Mouse (Mus musculus): Measurements from ENCODE around the gene Emc1. TPM values are rescaled to one million over a fixed set of nuclear protein-coding genes. Genes with fewer than 3 reads are reported as not detected.
A peak's percentile ranks its signal among the peaks of the same experiment; 100 is the strongest.

The Emc1 gene
- polyA plus RNA-seq, 1 experiment = 14.1 TPM

DNA sequence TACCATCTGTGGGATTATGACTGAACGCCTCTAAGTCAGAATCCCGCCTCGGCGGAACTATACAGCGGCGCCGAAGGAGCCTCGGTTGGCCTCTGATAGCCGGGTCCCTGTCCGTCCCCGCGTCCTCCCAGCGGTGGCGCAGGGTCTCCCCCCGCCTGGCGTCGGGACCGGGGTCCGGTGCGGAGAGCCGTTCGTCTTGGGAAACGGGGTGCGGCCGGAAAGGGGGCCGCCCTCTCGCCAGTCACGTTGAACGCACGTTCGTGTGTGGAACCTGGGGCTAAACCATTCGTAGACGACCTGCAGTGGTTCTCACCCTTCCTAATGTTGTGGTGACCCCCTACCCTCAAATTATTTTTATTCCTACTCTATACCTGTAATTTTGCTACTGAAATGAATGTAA, 14.2 kb upstream of the Emc1 start:
- H3K27ac ChIP-seq (replicated peaks; ENCODE audit: low read depth, low read length) = no peak overlapping the region
- H3K4me3 ChIP-seq (ENCODE audit: insufficient read depth, low read depth, low read length) = no peak overlapping the region
- no peaks in the 10 kb centered on the region; the same call in 1 of the 2 replicates for H3K4me1 ChIP-seq (ENCODE audit: control insufficient read depth, insufficient read depth, insufficient read length, low read length)

DNA sequence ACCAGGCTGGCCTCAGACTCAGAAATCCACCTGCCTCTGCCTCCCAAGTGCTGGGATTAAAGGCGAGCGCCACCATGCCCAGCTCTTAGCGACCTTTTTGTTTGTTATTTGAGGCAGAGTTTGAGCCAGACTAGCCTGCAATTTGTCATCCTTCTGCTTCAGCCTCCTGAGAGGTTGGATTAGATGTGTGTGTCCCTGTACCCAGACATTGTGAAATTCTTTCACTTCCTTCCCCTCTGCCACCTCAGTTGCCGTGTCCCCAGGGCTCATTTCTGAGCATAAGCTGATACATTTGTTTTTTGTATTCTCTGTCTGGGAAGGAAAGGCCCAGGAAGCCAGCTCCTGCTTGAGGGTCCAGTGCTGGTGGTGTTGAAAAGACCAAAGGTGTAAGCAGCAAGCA, 11.6 kb upstream of the Emc1 start:
- no peak overlapping the region for H3K4me3 ChIP-seq (ENCODE audit: insufficient read depth, low read depth, low read length)
- no peak overlapping the region for H3K27ac ChIP-seq (replicated peaks; ENCODE audit: low read depth, low read length)
- no peaks in the 10 kb centered on the region; the same call in 1 of the 2 replicates for H3K4me1 ChIP-seq (ENCODE audit: control insufficient read depth, insufficient read depth, insufficient read length, low read length)

DNA sequence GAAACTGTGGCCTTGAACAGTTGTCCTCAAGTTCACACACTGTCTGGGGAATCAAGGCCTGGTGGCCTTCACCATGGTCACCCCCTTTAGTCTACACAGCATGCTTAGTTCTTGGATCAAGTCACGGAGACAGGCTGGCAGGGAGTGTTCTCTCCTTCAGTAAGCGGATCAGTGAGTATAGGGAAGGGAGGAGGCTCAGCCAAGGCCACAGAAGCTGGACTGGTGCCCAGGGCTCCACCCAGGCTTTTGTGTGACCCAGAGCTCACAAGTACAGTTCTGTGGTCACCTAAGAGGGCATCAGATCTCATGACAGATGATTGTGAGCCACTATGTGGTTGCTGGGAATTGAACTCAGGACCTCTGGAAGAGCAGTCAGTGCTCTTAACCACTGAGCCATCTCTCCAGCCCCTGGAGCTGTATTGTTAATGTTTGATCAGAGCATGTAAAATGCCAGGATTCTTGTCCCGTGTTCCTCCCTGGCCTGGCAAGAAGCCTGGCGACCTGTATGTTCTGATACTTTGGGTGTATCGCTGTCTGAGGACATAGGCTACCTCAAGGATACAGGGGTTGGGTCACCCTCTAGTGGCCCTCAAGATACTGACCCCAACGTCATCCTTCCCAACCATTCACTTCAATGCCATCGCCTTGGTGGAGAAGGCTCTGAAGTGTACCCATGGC, 10.7 kb upstream of the Emc1 start:
- Histone ChIP-seq H3K4me1 (ENCODE audit: control insufficient read depth, insufficient read depth, insufficient read length, low read length) (no peaks in the 10 kb centered on the region; the same call in 1 of the 2 replicates), H3K27ac (replicated peaks; ENCODE audit: low read depth, low read length) (no peak overlapping the region)

DNA sequence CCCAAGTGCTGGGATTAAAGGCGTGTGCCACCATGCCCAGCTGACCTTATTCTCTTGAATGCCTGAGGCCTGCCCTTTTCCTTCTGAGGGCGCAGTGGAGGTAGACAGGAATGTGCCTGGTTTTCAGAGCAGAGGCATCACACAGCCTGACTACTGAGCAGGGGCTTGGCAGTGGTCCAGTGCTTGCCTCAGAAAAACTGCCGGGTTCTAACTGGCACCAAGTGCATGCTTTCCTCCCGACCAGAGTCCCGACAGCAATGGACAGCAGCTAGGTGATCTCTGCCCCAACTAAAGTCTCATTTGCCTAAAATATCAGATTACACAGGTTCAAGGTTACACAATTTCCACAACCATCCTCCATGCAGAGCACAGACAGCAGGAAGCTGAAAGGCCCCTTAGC, 8.7 kb upstream of the Emc1 start:
- Histone ChIP-seq H3K27ac (replicated peaks; ENCODE audit: low read depth, low read length) (no peak overlapping the region), H3K4me1 (ENCODE audit: control insufficient read depth, insufficient read depth, insufficient read length, low read length) (no peaks in the 10 kb centered on the region), H3K4me3 (ENCODE audit: insufficient read depth, low read depth, low read length) (no peak overlapping the region)

More for the DNA sequence above, 10.7 kb upstream of the Emc1 start:
- H3K4me3 ChIP-seq (ENCODE audit: insufficient read depth, low read depth, low read length) = no peak overlapping the region

DNA sequence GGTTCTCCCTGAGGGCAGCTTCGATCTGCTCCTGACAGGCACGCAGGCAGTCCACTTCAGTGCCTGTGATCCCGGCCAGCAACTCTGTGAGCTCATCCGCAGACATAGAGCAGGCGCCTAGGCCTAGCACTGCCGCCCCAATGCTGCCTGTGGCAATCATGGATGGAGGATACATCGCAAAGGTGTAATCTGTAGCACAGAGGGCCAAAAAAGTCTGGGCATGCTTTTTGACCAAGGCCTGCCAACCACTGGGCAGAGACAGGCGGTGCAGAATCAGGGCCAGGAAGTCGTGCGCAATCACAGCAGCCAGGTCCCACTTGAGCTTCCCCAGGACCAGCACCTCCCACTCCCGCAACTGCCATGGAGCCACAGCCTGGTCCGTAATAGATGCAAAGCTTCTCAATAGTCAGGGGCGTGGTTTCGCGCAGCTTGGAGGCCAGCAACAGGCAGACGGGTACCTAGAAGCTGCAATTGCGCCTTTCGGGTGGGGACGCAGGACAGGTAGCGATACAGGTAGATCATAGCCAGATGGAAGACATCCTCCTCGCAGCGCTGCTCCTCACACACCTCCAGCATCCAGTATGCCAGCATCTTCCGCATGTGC, 6.9 kb upstream of the Emc1 start:
- H3K27ac ChIP-seq (replicated peaks; ENCODE audit: low read depth, low read length) = no peak overlapping the region
- no peak overlapping the region for H3K4me3 ChIP-seq (ENCODE audit: insufficient read depth, low read depth, low read length)
- no peaks in the 10 kb centered on the region for H3K4me1 ChIP-seq (ENCODE audit: control insufficient read depth, insufficient read depth, insufficient read length, low read length)

DNA sequence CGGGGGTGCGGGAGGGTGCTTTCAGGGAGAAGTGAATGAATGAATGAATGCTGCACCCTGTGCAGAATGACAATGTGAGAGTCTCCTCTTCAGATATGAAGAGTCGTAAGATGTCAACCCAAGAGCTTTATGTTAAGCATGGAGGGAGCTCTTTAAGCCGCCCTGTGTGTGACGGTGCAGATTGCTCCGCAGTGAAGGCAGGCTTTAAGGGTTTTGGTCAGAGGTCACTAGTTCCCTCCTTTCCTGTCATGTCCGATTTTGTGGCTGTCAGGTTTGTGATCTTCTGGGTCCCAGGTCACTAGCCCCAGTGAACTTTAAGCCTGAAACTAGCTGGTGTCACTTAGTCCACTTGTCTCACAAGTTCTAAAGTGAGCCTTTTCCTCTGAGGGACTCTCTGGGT, 445 bp downstream of the Emc1 start:
- Histone ChIP-seq H3K27ac (replicated peaks; ENCODE audit: low read depth, low read length) (peak overlapping the region; percentile 69; the same call in 1 of the 2 replicates), H3K4me3 (ENCODE audit: insufficient read depth, low read depth, low read length) (peak overlapping the region; percentile 91), H3K4me1 (ENCODE audit: control insufficient read depth, insufficient read depth, insufficient read length, low read length) (peaks cover 8% of the 10 kb centered on the region)

DNA sequence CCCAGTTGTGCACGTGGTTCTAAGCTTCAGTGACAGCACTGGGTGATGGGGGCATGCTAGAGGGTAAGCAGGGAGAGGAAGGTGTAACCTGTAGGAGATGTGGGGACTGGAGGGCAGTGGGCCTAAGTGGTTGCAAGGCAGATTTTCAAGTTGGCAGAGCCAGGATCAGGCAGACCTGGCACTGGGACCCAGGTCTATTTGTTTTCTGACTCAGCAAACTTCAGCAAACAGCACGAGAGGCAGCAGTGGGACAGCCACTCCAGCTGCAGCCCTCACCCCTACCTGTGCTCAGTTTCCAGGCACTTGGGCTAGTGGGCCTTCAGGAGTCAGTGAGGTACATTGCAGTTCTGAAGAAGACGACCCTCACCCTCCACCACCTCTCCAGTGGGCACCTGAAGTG, 4.8 kb downstream of the Emc1 start:
- no peak overlapping the region for H3K4me3 ChIP-seq (ENCODE audit: insufficient read depth, low read depth, low read length)
- no peak overlapping the region for H3K27ac ChIP-seq (replicated peaks; ENCODE audit: low read depth, low read length)
- H3K4me1 ChIP-seq (ENCODE audit: control insufficient read depth, insufficient read depth, insufficient read length, low read length) = peaks cover 2% of the 10 kb centered on the region

DNA sequence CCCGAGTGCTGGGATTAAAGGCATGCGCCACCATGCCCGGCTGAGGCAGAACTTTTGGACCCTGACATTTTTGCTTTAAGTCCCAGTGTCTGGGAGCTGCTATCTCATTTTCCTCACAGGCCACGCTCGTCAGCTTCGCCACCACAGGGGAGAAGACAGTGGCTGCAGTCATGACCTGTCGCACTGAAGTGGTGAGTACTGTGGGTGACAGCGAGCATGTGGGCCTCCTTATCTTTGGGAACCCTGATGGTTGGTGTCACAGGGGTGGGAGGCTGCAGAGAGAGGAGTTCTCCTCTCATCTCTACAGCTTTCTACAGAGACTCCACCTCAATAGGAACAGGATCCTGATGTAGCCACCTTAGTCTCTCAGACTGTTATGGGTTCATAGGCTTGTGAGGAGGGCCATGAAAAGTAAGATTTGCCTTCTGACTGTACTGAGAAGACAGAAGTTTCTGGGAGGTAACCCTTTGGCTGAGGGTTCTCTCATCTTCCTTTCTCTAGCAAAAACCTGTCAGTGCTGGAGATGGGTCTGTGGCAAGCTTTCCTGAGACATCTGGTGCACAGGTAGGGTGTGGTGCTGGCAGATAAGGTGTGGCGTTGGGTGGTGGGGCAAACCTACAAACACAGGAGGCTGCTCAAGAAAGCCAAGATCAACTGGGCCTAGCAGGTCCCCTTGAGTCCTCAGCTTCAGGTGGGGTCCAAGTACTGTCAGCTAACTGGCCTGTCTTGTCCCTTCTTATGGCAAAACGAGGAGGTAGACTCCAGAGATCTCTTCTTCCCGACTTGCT, 8.6 kb downstream of the Emc1 start:
- H3K27ac ChIP-seq (replicated peaks; ENCODE audit: low read depth, low read length) = no peak overlapping the region
- no peaks in the 10 kb centered on the region for H3K4me1 ChIP-seq (ENCODE audit: control insufficient read depth, insufficient read depth, insufficient read length, low read length)
- H3K4me3 ChIP-seq (ENCODE audit: insufficient read depth, low read depth, low read length) = no peak overlapping the region

DNA sequence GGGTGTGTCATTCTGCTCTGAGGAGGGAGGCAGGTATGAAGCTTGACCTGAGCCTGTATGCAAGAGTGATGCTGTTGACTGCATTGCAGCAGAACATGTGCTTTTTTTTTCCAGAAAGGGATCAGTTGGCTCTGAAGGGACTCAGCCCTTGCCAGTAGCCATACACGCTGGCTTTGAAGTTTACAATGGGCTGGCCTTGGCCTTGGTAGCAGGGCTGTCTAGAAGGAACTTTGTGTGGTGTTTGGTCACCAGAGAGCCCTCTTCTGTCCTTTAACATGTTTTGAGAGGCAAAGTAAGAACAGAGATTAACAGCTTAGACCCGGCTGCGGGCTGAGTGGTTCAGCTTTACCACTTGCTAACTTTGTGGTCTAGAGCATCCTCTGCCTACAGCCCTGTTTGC, 14.9 kb downstream of the Emc1 start:
- Histone ChIP-seq H3K4me1 (ENCODE audit: control insufficient read depth, insufficient read depth, insufficient read length, low read length) (no peaks in the 10 kb centered on the region), H3K4me3 (ENCODE audit: insufficient read depth, low read depth, low read length) (no peak overlapping the region), H3K27ac (replicated peaks; ENCODE audit: low read depth, low read length) (no peak overlapping the region)

DNA sequence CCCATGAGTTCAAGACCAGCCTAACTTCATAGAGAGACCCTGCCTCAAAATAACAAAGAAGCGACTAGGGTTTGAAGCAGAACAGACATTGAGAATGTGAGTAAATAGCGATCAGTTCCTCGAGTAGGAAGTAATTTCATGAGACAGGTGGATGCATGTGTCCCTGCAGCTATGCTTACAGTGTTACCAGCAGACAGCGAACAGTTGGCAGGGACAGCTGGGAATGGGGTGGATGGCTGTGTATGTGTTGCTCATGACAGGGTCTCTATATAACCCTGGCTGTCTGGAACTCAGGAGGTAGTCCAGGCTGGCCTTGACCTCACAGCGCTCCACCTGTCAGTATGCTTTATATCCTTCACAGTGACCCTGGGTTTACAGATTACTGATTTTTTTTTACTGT, 15.7 kb downstream of the Emc1 start:
- Histone ChIP-seq H3K27ac (replicated peaks; ENCODE audit: low read depth, low read length) (no peak overlapping the region), H3K4me1 (ENCODE audit: control insufficient read depth, insufficient read depth, insufficient read length, low read length) (no peaks in the 10 kb centered on the region; the same call in 1 of the 2 replicates), H3K4me3 (ENCODE audit: insufficient read depth, low read depth, low read length) (no peak overlapping the region)

DNA sequence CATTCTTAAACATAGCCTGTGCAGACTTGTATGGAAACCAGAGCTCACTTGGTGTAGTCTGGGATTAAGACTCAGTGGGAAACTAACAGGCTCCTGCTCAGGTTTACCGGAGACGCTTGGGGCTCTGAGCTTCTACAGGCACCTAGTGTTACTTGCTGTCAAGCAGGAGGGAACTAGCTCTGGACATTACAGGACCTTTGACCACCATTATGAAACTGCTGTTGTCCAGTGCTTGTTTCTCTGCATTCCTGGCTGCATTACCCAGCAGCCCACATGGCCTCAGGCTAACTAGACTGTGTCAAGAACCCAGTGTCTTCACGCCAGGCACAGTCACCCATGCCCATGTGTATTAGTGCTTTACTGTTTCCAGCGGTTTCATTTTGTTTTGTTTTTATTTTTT, 20.7 kb downstream of the Emc1 start:
- H3K4me1 ChIP-seq (ENCODE audit: control insufficient read depth, insufficient read depth, insufficient read length, low read length) = no peaks in the 10 kb centered on the region; the same call in 1 of the 2 replicates
- H3K27ac ChIP-seq (replicated peaks; ENCODE audit: low read depth, low read length) = peak overlapping the region; percentile 53; the same call in 1 of the 2 replicates

DNA sequence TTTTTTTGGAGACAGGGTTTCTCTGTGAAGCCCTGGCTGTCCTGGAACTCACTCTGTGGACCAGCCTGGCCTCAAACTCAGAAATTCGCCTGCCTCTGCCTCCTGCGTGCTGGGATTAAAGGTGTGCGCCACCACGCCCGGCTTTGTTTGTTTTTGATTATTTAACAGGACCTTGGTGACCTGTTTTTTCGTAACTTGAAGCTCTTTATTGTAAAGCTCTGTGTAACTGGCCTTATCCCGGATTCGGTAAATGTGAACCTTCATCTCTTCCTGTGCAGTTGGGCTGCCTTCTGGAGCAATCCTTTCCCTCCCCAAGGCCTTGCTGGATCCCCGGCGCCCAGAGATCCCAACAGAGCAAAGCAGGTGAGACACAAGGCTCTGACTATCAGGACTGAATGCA, 21.1 kb downstream of the Emc1 start:
- Histone ChIP-seq H3K4me3 (ENCODE audit: insufficient read depth, low read depth, low read length) (no peak overlapping the region), H3K27ac (replicated peaks; ENCODE audit: low read depth, low read length) (0 out of 2 replicates have a peak overlapping the region, but pooled peaks have one; percentile 53), H3K4me1 (ENCODE audit: control insufficient read depth, insufficient read depth, insufficient read length, low read length) (no peaks in the 10 kb centered on the region; the same call in 1 of the 2 replicates)

More for the DNA sequence above, 20.7 kb downstream of the Emc1 start:
- H3K4me3 ChIP-seq (ENCODE audit: insufficient read depth, low read depth, low read length) = no peak overlapping the region

DNA sequence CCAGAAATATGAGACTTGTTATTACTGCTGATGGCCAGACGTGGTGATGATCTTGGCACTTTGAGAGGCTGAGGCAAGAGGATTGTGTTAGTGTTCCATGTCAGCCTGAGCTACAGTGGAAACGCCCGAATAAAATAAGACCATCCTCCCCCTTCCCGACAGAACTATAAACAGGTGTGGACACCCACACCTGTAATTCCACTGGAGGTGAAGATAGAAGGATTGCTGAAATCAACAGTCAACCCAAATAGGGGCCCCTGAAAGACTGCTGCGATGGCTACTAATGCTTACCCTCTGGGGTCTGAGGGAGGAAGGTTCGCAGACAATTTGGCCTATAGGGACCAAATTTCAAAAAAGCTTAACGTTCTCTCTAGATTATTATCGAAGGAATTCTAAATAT, 27.3 kb downstream of the Emc1 start:
- H3K27ac ChIP-seq (replicated peaks; ENCODE audit: low read depth, low read length) = no peak overlapping the region

DNA sequence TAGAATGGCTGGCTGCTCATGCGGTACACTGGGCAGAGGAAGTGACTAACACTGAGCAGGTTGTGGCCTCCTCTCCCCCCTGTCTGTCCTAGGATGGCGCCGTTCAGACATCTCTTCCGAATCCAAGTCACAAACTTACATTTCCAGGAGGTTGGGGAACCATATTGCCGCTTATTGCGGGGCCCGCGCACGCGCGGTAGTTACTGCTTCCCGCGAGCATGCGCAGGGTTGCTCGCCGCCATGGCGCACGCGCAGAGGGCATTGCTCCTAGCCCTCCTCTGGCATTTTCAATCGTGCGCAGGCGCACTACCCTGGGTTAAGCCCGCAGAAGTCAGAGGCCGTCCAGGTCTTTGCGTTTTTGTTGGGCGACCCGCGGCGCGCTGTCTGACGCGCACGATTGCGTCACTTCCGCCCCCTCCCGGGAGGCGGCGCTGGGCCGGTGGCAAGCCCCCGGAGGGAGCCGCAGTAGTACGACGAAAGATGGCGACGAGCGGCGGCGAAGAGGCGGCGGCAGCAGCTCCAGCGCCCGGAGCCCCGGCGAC, 27.9 kb downstream of the Emc1 start:
- Histone ChIP-seq H3K4me3 (ENCODE audit: insufficient read depth, low read depth, low read length) (peak overlapping the region; percentile 86), H3K4me1 (ENCODE audit: control insufficient read depth, insufficient read depth, insufficient read length, low read length) (peaks cover 10% of the 10 kb centered on the region; the same call in 1 of the 2 replicates), H3K27ac (replicated peaks; ENCODE audit: low read depth, low read length) (peak overlapping the region; percentile 92)

More for the DNA sequence above, 27.3 kb downstream of the Emc1 start:
- Histone ChIP-seq H3K4me3 (ENCODE audit: insufficient read depth, low read depth, low read length) (peak overlapping the region; percentile 86), H3K4me1 (ENCODE audit: control insufficient read depth, insufficient read depth, insufficient read length, low read length) (peaks cover 10% of the 10 kb centered on the region; the same call in 1 of the 2 replicates)

Data from brown adipose tissue, adult 24 weeks (tissue).